In genomic region chr6:23272979-23273378, GRCm38 (mm10) we compare ENCODE assay signal across 14 mouse cellular contexts. TPM values are rescaled to one million over a fixed set of nuclear protein-coding genes. Genes with fewer than 3 reads are reported as not detected.
DNase-seq lines count a peak whose midpoint lies in the region; ATAC-seq and TF ChIP-seq lines count a peak whose summit lies in the region.
"Had no signal": no experiment of that assay in that cellular context is flagged by ENCODE, and none has a peak within 500 bp of the region (broad histone marks: within the 10 kb centered on the region; RNA-seq: fewer than 3 reads in every experiment).

No protein-coding gene starts in this region.

- no peak overlapping the region for H3K9ac ChIP-seq in forebrain, embryonic 15.5 days (replicated peaks)
- no peak overlapping the region for H3K9ac ChIP-seq in limb, embryonic 14.5 days (ENCODE audit: low read depth, low read length, severe bottlenecking)
- H3K9ac ChIP-seq in neural tube, embryonic 15.5 days (replicated peaks): no peak overlapping the region

- ATAC-seq in forebrain, embryonic 15.5 days (replicated peaks): peak; percentile 68
- no peak for ATAC-seq in limb, embryonic 14.5 days (ENCODE audit: low FRiP score, low read depth)
- no peak; the same call in 1 of the 2 replicates for ATAC-seq in neural tube, embryonic 15.5 days (ENCODE audit: low FRiP score)

- WGBS in forebrain, embryonic 15.5 days: under 1% methylated on average over 11 of the region's 11 CpGs
- WGBS in limb, embryonic 14.5 days: 7% methylated on average over 11 of the region's 11 CpGs
- 3% methylated on average over 11 of the region's 11 CpGs for WGBS in neural tube, embryonic 15.5 days

- H3K4me2 ChIP-seq in forebrain, embryonic 15.5 days (replicated peaks): peak overlapping the region; percentile 2; the same call in 1 of the 2 replicates
- 0 out of 2 replicates have a peak overlapping the region, but pooled peaks have one; percentile 11 for H3K4me2 ChIP-seq in limb, embryonic 14.5 days (replicated peaks; ENCODE audit: low read depth, low read length, severe bottlenecking)
- H3K4me2 ChIP-seq in neural tube, embryonic 15.5 days: peak overlapping the region; percentile 27; the same call in 1 of the 2 replicates

- H3K27ac ChIP-seq in forebrain, embryonic 15.5 days (replicated peaks): no peak overlapping the region
- no peak overlapping the region for H3K27ac ChIP-seq in limb, embryonic 14.5 days (replicated peaks; ENCODE audit: low read depth, low read length)
- H3K27ac ChIP-seq in neural tube, embryonic 15.5 days (replicated peaks): no peak overlapping the region
- H3K27ac ChIP-seq: heart, embryonic 10.5 days; left cerebral cortex, adult 2 months had no signal

- DNase-seq in embryo, embryonic 9.5 days (ENCODE audit: extremely low spot score): peak; percentile 65
- no peak for DNase-seq in limb, embryonic 14.5 days (ENCODE audit: low spot score)
- DNase-seq in adrenal gland, postnatal 36 days: no peak
- DNase-seq in gastrocnemius, postnatal 4 days (ENCODE audit: low spot score in 2 of 2): no peak
- no peak for DNase-seq in frontal cortex, postnatal 25 days (ENCODE audit: low spot score in 2 of 2)
- DNase-seq: cerebellum, postnatal 14 days; kidney, postnatal 4 days; lung, adult 18-20 months had no signal

- H3K9me3 ChIP-seq in forebrain, embryonic 15.5 days: no peaks in the 10 kb centered on the region
- no peaks in the 10 kb centered on the region for H3K9me3 ChIP-seq in limb, embryonic 14.5 days (ENCODE audit: control insufficient read depth, low read length)
- no peaks in the 10 kb centered on the region for H3K9me3 ChIP-seq in neural tube, embryonic 15.5 days (replicated peaks)
- H3K9me3 ChIP-seq: heart, embryonic 10.5 days had no signal

- H3K27me3 ChIP-seq in forebrain, embryonic 15.5 days: peaks cover 55% of the 10 kb centered on the region
- H3K27me3 ChIP-seq in limb, embryonic 14.5 days (ENCODE audit: control insufficient read depth, insufficient read depth, low read length): no peaks in the 10 kb centered on the region; the same call in 1 of the 2 replicates
- peaks cover 24% of the 10 kb centered on the region for H3K27me3 ChIP-seq in neural tube, embryonic 15.5 days (replicated peaks)
- H3K27me3 ChIP-seq: CH12.LX had no signal

- H3K36me3 ChIP-seq in forebrain, embryonic 15.5 days: no peaks in the 10 kb centered on the region
- H3K36me3 ChIP-seq in limb, embryonic 14.5 days (ENCODE audit: control insufficient read depth, insufficient read depth, low read length): no peaks in the 10 kb centered on the region
- H3K36me3 ChIP-seq in neural tube, embryonic 15.5 days: no peaks in the 10 kb centered on the region
- H3K36me3 ChIP-seq: heart, embryonic 10.5 days had no signal

- H3K4me3 ChIP-seq in forebrain, embryonic 15.5 days: no peak overlapping the region
- H3K4me3 ChIP-seq in limb, embryonic 14.5 days (replicated peaks; ENCODE audit: low read length): no peak overlapping the region
- no peak overlapping the region for H3K4me3 ChIP-seq in neural tube, embryonic 15.5 days (replicated peaks)
- H3K4me3 ChIP-seq: heart, embryonic 10.5 days; left cerebral cortex, adult 2 months had no signal

- TF ChIP-seq POLR2A in limb, embryonic 14.5 days (IDR thresholded peaks at IDR 0.05; ENCODE audit: borderline replicate concordance, extremely low read depth, insufficient read depth, insufficient read length): no peak

- peaks cover 10% of the 10 kb centered on the region for H3K4me1 ChIP-seq in forebrain, embryonic 15.5 days
- H3K4me1 ChIP-seq in limb, embryonic 14.5 days (ENCODE audit: control insufficient read depth, insufficient read depth, low read length): no peaks in the 10 kb centered on the region
- peaks cover 6% of the 10 kb centered on the region for H3K4me1 ChIP-seq in neural tube, embryonic 15.5 days
- H3K4me1 ChIP-seq: heart, embryonic 10.5 days had no signal

RNA-seq across cellular contexts. Expression of gene Fezf1, which starts 24.8 kb away (rescaled TPM):
- polyA plus RNA-seq in forebrain, embryonic 15.5 days (2015; fragmentation: Nextera tagmentation; extraction: Ambion mirVana): 7.1 and 13.1 TPM in 2 replicates
- polyA plus RNA-seq in limb, embryonic 14.5 days (2012; rRNA removed): 0.05 and 0.11 TPM in 2 replicates
- not detected in 2 replicates for polyA plus RNA-seq in limb, embryonic 14.5 days (2014; fragmentation: Nextera tagmentation; extraction: Ambion mirVana)
- polyA plus RNA-seq in neural tube, embryonic 15.5 days (2015; fragmentation: Nextera tagmentation; extraction: Ambion mirVana): not detected in 2 replicates
- not detected for total RNA-seq in adrenal gland, postnatal 36 days (2021)
- not detected for total RNA-seq in gastrocnemius, postnatal 4 days (2021)
- total RNA-seq: CH12.LX had no signal
- polyA plus RNA-seq: intestine, embryonic 14.5 days had no signal
